Mouse (Mus musculus): ENCODE data around the gene Gnat2. TPM values are rescaled to one million over a fixed set of nuclear protein-coding genes. Genes with fewer than 3 reads are reported as not detected.

Gnat2 gene
- polyA plus RNA-seq (2015; fragmentation: Illumina TruSeq; extraction: RNeasy Lipid Tissue Mini Kit (QIAGEN cat#74804); ENCODE audit: insufficient read depth, low read depth, low replicate concordance), result 4.3 TPM

GRCm38 (mm10) chr3:108092536-108093115 is at the start of gene Gnat2:
Gnat2 (plus strand) TSS chr3:108092789.

GRCm38 (mm10) chr3:108044394-108045140 is 48.0 kb upstream of the Gnat2 start, which contains the start of gene Gstm4:
Gstm4 (minus strand) TSS chr3:108044894.

DNA sequence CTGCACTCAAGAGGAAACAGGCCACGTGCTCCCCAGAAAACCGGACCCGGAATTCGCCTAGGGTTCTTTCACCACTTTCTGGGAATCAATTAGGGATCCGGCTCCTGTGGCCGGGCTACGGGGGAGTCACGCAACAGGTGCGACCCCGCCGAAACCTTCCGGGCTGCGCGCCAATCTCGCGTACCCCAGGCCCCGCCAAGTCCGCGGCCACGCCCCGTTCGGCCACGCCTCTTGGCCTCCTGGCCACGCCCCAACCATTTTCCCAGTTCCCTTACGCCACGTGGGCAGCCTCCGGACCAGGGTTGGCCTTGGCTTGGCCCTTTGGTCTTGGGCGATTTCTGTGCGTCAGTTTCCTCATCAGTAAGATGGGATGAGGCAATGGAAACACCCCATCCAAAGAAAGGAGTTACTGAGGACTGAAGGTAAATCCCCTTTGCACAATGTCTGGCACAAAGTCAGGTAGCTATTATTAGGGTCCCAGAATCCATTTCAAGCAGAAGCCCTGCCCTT is 6.1 kb upstream of the Gnat2 start, which contains the start of gene Ampd2:
TSS of gene Ampd2 (minus strand) at position 182 of the 510 bp plus-strand sequence.

GRCm38 (mm10) chr3:108145534-108146445 is 53.2 kb downstream of the Gnat2 start, which contains the start of gene Gnai3:
Gnai3 (minus strand) TSS chr3:108146146.

Other genes starting within 250 kb of the Gnat2 start
- gene Eps8l3, start 215.6 kb upstream of the Gnat2 start, polyA plus RNA-seq (2015; fragmentation: Illumina TruSeq; extraction: RNeasy Lipid Tissue Mini Kit (QIAGEN cat#74804); ENCODE audit: insufficient read depth, low read depth, low replicate concordance), result not detected
- gene Gstm5, start 197.0 kb upstream of the Gnat2 start, polyA plus RNA-seq (2015; fragmentation: Illumina TruSeq; extraction: RNeasy Lipid Tissue Mini Kit (QIAGEN cat#74804); ENCODE audit: insufficient read depth, low read depth, low replicate concordance), result 23.1 TPM
- 5.1 TPM for gene Gstm7, start 161.0 kb upstream of the Gnat2 start, polyA plus RNA-seq (2015; fragmentation: Illumina TruSeq; extraction: RNeasy Lipid Tissue Mini Kit (QIAGEN cat#74804); ENCODE audit: insufficient read depth, low read depth, low replicate concordance)
- gene Gstm6, start 149.0 kb upstream of the Gnat2 start, polyA plus RNA-seq (2015; fragmentation: Illumina TruSeq; extraction: RNeasy Lipid Tissue Mini Kit (QIAGEN cat#74804); ENCODE audit: insufficient read depth, low read depth, low replicate concordance), result 1.3 TPM
- gene Gstm3, start 123.5 kb upstream of the Gnat2 start, polyA plus RNA-seq (2015; fragmentation: Illumina TruSeq; extraction: RNeasy Lipid Tissue Mini Kit (QIAGEN cat#74804); ENCODE audit: insufficient read depth, low read depth, low replicate concordance), result not detected
- gene Gstm2, start 106.3 kb upstream of the Gnat2 start, polyA plus RNA-seq (2015; fragmentation: Illumina TruSeq; extraction: RNeasy Lipid Tissue Mini Kit (QIAGEN cat#74804); ENCODE audit: insufficient read depth, low read depth, low replicate concordance), result 106 TPM
- 199 TPM for gene Gstm1, start 74.8 kb upstream of the Gnat2 start, polyA plus RNA-seq (2015; fragmentation: Illumina TruSeq; extraction: RNeasy Lipid Tissue Mini Kit (QIAGEN cat#74804); ENCODE audit: insufficient read depth, low read depth, low replicate concordance)
- 3.2 TPM for gene Gstm4, start 47.9 kb upstream of the Gnat2 start, polyA plus RNA-seq (2015; fragmentation: Illumina TruSeq; extraction: RNeasy Lipid Tissue Mini Kit (QIAGEN cat#74804); ENCODE audit: insufficient read depth, low read depth, low replicate concordance)
- gene Ampd2, start 6.1 kb upstream of the Gnat2 start, polyA plus RNA-seq (2015; fragmentation: Illumina TruSeq; extraction: RNeasy Lipid Tissue Mini Kit (QIAGEN cat#74804); ENCODE audit: insufficient read depth, low read depth, low replicate concordance), result 39.0 TPM
- 15.9 TPM for gene Gnai3, start 53.4 kb downstream of the Gnat2 start, polyA plus RNA-seq (2015; fragmentation: Illumina TruSeq; extraction: RNeasy Lipid Tissue Mini Kit (QIAGEN cat#74804); ENCODE audit: insufficient read depth, low read depth, low replicate concordance)
- gene Gpr61, start 62.1 kb downstream of the Gnat2 start, polyA plus RNA-seq (2015; fragmentation: Illumina TruSeq; extraction: RNeasy Lipid Tissue Mini Kit (QIAGEN cat#74804); ENCODE audit: insufficient read depth, low read depth, low replicate concordance), result not detected
- 5.3 TPM for gene Amigo1, start 93.5 kb downstream of the Gnat2 start, polyA plus RNA-seq (2015; fragmentation: Illumina TruSeq; extraction: RNeasy Lipid Tissue Mini Kit (QIAGEN cat#74804); ENCODE audit: insufficient read depth, low read depth, low replicate concordance)
- 2.6 TPM for gene Cyb561d1, start 108.4 kb downstream of the Gnat2 start, polyA plus RNA-seq (2015; fragmentation: Illumina TruSeq; extraction: RNeasy Lipid Tissue Mini Kit (QIAGEN cat#74804); ENCODE audit: insufficient read depth, low read depth, low replicate concordance)
- 5.2 TPM for gene Atxn7l2, start 118.1 kb downstream of the Gnat2 start, polyA plus RNA-seq (2015; fragmentation: Illumina TruSeq; extraction: RNeasy Lipid Tissue Mini Kit (QIAGEN cat#74804); ENCODE audit: insufficient read depth, low read depth, low replicate concordance)
- gene Sypl2, start 133.9 kb downstream of the Gnat2 start, polyA plus RNA-seq (2015; fragmentation: Illumina TruSeq; extraction: RNeasy Lipid Tissue Mini Kit (QIAGEN cat#74804); ENCODE audit: insufficient read depth, low read depth, low replicate concordance), result 0.87 TPM
- gene Psma5, start 164.1 kb downstream of the Gnat2 start, polyA plus RNA-seq (2015; fragmentation: Illumina TruSeq; extraction: RNeasy Lipid Tissue Mini Kit (QIAGEN cat#74804); ENCODE audit: insufficient read depth, low read depth, low replicate concordance), result 19.0 TPM
- gene Sort1, start 191.3 kb downstream of the Gnat2 start, polyA plus RNA-seq (2015; fragmentation: Illumina TruSeq; extraction: RNeasy Lipid Tissue Mini Kit (QIAGEN cat#74804); ENCODE audit: insufficient read depth, low read depth, low replicate concordance), result 8.2 TPM

Measured in pancreas, adult 10 weeks (tissue).